Mouse (Mus musculus): Measurements from ENCODE around the gene Mrps35. TPM values are rescaled to one million over a fixed set of nuclear protein-coding genes. Genes with fewer than 3 reads are reported as not detected.

The Mrps35 gene
- total RNA-seq, 2 experiments from 2014 or later, result 173 to 181 TPM

- no peak for DNase-seq
- intact Hi-C loops (cut with DNase I), result no loop called here
These were observed 43.0 kb downstream of the Mrps35 start for GRCm38 (mm10) chr6:147085398-147086040.

- DNase-seq, result peak; percentile 39 to 69
These were observed 44.1 kb downstream of the Mrps35 start, which contains the start of gene Mansc4 for GRCm38 (mm10) chr6:147086594-147087225. Gene Mansc4 (minus strand): TSS chr6:147087032.

GRCm38 (mm10) chr6:147087736-147088135, 45.2 kb downstream of the Mrps35 start:
- intact Hi-C loops (cut with DNase I), result no loop called here
- no peak for DNase-seq

More at GRCm38 (mm10) chr6:147086594-147087225, 44.1 kb downstream of the Mrps35 start, which contains the start of gene Mansc4:
- intact Hi-C loops (cut with DNase I), result no loop called here

- intact Hi-C loops (cut with DNase I), result no loop called here
- DNase-seq, result no peak
These were observed 46.0 kb downstream of the Mrps35 start for GRCm38 (mm10) chr6:147088517-147088916.

GRCm38 (mm10) chr6:147090191-147090590, 47.6 kb downstream of the Mrps35 start:
- intact Hi-C loops (cut with DNase I), result no loop called here
- no peak for DNase-seq

- intact Hi-C loops (cut with DNase I), result no loop called here
- DNase-seq, result peak; percentile 83 to 88
These were observed 48.9 kb downstream of the Mrps35 start, which contains the start of gene Klhl42 for GRCm38 (mm10) chr6:147091136-147092120. Gene Klhl42 (plus strand): TSS chr6:147091379.

GRCm38 (mm10) chr6:147092136-147092535, 49.6 kb downstream of the Mrps35 start:
- peak; percentile 53 to 67 for DNase-seq
- intact Hi-C loops (cut with DNase I), result no loop called here

GRCm38 (mm10) chr6:147094771-147095170, 52.2 kb downstream of the Mrps35 start:
- DNase-seq, result no peak
- intact Hi-C loops (cut with DNase I), result no loop called here

GRCm38 (mm10) chr6:147096109-147096508, 53.5 kb downstream of the Mrps35 start:
- intact Hi-C loops (cut with DNase I), result no loop called here
- no peak for DNase-seq

GRCm38 (mm10) chr6:147096934-147097333, 54.4 kb downstream of the Mrps35 start:
- no peak for DNase-seq
- intact Hi-C loops (cut with DNase I), result no loop called here

GRCm38 (mm10) chr6:147097346-147097929, 54.9 kb downstream of the Mrps35 start:
- DNase-seq, result no peak
- intact Hi-C loops (cut with DNase I), result no loop called here

GRCm38 (mm10) chr6:147099458-147100277, 57.1 kb downstream of the Mrps35 start:
- no peak for DNase-seq
- intact Hi-C loops (cut with DNase I), result no loop called here

GRCm38 (mm10) chr6:147102293-147102692, 59.7 kb downstream of the Mrps35 start:
- no peak for DNase-seq
- intact Hi-C loops (cut with DNase I), result no loop called here

- intact Hi-C loops (cut with DNase I), result no loop called here
- DNase-seq, result no peak
These were observed 63.0 kb downstream of the Mrps35 start for GRCm38 (mm10) chr6:147105529-147105928.

GRCm38 (mm10) chr6:147106716-147107115, 64.2 kb downstream of the Mrps35 start:
- intact Hi-C loops (cut with DNase I), result no loop called here
- no peak for DNase-seq

- intact Hi-C loops (cut with DNase I), result no loop called here
- no peak for DNase-seq
These were observed 66.7 kb downstream of the Mrps35 start for GRCm38 (mm10) chr6:147109283-147109682.

GRCm38 (mm10) chr6:147116579-147116978, 74.0 kb downstream of the Mrps35 start:
- intact Hi-C loops (cut with DNase I), result loop anchor here (5.0 to 10.0 kb wide), 4 partner anchors 104 to 838 kb away; no protein-coding TSS in a partner anchor
- peak; percentile 86 to 95 for DNase-seq

- DNase-seq, result no peak
- intact Hi-C loops (cut with DNase I), result loop anchor here (5.0 to 10.0 kb wide), 4 partner anchors 105 to 837 kb away; no protein-coding TSS in a partner anchor
These were observed 75.2 kb downstream of the Mrps35 start for GRCm38 (mm10) chr6:147117764-147118163.

- DNase-seq, result no peak
- intact Hi-C loops (cut with DNase I), result loop anchor here (5.0 to 10.0 kb wide), 4 partner anchors 106 to 837 kb away; no protein-coding TSS in a partner anchor
These were observed 75.6 kb downstream of the Mrps35 start for GRCm38 (mm10) chr6:147118190-147118589.
